Mouse (Mus musculus) heart, adult 10 weeks (tissue): ENCODE data around the gene 1810055G02Rik. TPM values are rescaled to one million over a fixed set of nuclear protein-coding genes. Genes with fewer than 3 reads are reported as not detected.

Experiments
- polyA plus RNA-seq: library from polyadenylated mRNA; stranded (reverse); fragments of 350-450 nt; fragmentation: Illumina TruSeq; extraction: RNeasy Lipid Tissue Mini Kit (QIAGEN cat#74804); gene quantifications from one replicate; pipeline ENCODE4 v1.2.3, GENCODE M21; 2014; ENCODE audit warnings: low read depth, low replicate concordance

1810055G02Rik gene
- 9.9 TPM for polyA plus RNA-seq

DNA sequence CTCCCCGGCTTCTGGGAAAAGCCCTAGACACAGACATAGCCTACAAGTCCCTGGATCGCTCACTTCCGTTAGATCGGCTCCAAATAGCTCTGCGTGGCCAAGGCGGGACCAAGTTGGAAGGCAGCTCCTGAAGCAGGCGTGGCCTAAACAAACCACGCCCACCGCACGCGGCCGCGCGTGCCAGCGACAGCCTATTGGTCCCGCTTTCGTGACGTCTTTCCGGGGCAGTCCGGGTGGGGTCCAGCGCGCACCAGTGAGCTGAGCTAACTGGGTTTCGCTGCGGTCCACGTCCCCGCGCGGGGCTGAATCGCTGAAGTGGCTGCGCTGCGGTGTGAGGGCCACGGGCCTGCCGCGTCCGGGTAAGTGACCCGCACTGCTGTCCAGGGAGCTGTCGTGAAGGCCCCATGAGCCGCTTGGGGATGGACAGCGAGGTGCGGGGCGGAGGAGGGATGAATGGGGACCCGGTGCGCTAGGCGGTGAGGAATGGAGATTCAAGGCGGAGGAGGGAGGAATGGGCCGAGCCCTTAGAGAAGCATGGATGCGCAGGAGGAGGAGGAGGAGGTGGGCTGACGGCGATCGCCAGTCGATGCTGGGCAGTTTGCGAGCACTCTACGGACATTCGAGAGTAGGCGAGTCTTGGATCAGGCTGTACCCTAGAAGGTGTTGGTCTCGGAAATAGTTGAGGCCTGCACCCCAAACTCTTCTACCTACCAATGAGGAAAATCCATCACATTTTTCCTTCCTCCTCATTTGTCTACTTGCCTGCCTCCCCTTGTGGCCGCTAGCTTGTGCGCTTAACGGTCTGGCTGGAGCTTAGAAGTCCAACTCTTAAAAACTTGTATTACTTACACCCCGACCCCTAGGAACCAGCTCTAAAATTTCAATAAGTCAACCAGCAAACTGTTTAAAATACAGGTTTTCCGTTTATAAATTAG lies at the start of gene 1810055G02Rik:
Gene 1810055G02Rik, plus strand, starts transcription at position 216 of the 935 bp plus-strand sequence.

DNA sequence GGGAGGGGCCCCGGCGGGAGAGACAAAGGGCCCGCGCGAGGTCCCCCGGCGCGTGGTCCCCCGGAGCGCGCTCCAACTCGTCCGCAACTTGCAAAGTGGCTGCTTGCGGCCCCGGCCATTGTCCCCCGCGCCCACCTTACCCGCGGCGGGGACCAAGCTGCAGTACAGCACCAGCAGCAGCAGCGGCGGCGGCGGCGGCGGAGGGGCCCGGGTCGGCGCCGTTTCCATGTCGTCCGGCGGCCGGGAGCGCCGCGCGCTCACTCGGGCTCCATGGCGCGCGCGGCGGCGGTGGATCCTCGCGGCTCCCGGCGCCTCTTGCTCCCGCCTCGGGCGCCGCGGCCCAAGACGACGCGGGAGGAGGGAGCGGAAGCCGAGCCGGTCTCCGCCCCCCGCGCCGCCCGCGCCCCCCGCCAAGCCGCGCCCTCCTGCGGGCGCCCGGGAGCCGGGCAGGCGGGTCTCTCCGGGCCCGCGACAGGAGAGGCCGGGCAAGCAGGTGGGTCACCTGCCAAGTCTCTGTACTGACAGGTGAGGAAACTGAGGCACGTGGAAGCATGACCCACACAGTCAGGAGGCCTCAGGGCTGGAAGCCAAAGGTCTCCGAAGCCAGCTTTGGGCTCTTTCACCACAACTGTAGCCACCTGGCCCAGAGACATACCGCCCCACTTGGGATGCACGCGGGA lies 21.7 kb upstream of the 1810055G02Rik start, which contains the start of gene Lrp5:
Gene Lrp5, minus strand, starts transcription at position 350 of the 680 bp plus-strand sequence.

DNA sequence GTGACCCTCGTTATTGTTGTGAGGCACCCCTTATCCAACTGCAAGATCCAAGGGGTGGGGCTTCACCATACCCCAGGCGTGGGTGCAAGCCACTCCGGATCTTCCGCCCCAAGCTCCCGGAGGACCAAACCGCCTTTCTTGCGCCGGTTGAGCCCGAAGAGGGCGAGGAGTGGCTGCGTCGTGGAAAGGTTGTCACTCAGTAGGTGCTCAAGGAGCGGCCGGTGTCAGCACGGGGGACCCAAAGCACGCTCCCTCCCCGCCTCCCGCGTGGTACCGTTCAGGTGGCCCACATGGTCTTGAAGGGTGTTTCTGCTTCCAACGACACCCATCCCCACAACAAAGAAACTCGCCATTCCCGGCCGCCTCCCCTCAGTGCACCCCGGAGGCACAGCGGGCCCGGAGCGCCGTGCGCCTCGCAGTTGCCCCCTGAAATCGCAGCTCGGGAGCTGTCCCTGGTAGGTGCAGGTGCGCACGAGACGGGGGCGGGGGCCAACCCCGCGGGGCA lies 59.2 kb downstream of the 1810055G02Rik start, which contains the start of gene Kmt5b:
Gene Kmt5b, plus strand, starts transcription at position 146 of the 505 bp plus-strand sequence.

Other genes starting within 250 kb of the 1810055G02Rik start
- 72.0 TPM for gene Ppp6r3, start 132.5 kb upstream of the 1810055G02Rik start, polyA plus RNA-seq
- 30.7 TPM for gene Lrp5, start 21.7 kb upstream of the 1810055G02Rik start, polyA plus RNA-seq
- gene Kmt5b, start 59.1 kb downstream of the 1810055G02Rik start, polyA plus RNA-seq: 22.8 TPM
- gene Chka, start 143.5 kb downstream of the 1810055G02Rik start, polyA plus RNA-seq: 10.1 TPM
- gene Tcirg1, start 198.8 kb downstream of the 1810055G02Rik start, polyA plus RNA-seq: 21.1 TPM
- gene Ndufs8, start 204.5 kb downstream of the 1810055G02Rik start, polyA plus RNA-seq: 561 TPM
- 2.2 TPM for gene Aldh3b1, start 221.5 kb downstream of the 1810055G02Rik start, polyA plus RNA-seq
- 19.0 TPM for gene Unc93b1, start 226.9 kb downstream of the 1810055G02Rik start, polyA plus RNA-seq